Mouse (Mus musculus): ENCODE data around the gene Svop.

- TF ChIP-seq EP300 (IDR thresholded peaks at IDR 0.05; ENCODE audit: low read depth) (no peak), CTCF (IDR thresholded peaks at IDR 0.05; ENCODE audit: low read depth) (no peak)
These were observed 84.4 kb downstream of the Svop start for GRCm38 (mm10) chr5:114006974-114007373.
